Mouse (Mus musculus): ENCODE data around the gene Card6. TPM values are rescaled to one million over a fixed set of nuclear protein-coding genes. Genes with fewer than 3 reads are reported as not detected.
A peak's percentile ranks its signal among the peaks of the same experiment; 100 is the strongest.

Gene Card6
- total and polyA plus RNA-seq, 3 experiments = 1.9 to 19.2 (median 6.0) TPM

DNA sequence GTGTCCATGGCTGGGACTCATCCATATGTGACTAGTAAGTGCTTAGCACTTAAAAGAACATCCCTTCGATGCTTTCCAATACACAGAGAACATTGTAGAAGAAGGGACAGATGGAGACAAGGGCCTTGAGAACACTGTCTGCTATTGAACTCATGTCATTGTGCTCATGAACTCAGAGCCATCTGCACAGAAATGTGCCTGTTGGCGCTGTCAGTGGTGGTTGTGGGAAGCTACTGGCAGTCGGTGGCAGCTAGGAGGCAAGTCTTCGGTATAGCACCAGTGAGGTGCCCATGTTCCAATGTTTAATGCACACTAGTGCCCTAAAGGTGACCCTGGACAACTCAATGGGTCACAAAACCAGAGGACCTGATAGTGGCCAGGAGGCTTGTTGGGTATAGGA is 6.0 kb downstream of the Card6 start:
- ATAC-seq (ENCODE audit: extremely low read depth, insufficient number of reproducible peaks, low FRiP score, poor library complexity, severe bottlenecking) (no peak), DNase-seq (ENCODE audit: low spot score) (no peak)
- peaks cover 19% of the 10 kb centered on the region for H3K4me1 ChIP-seq (ENCODE audit: insufficient read depth, low read depth, low read length)
- H3K9me3 ChIP-seq (replicated peaks) = no peaks in the 10 kb centered on the region
- H3K27me3 ChIP-seq (ENCODE audit: insufficient read depth, low read length) = no peaks in the 10 kb centered on the region
- H3K4me3 ChIP-seq (ENCODE audit: low read depth, low read length) = no peak overlapping the region
- TF ChIP-seq POLR2AphosphoS5 (IDR thresholded peaks at IDR 0.05; ENCODE audit: insufficient replicate concordance, low read depth, low read length) (no peak), GATA2 (IDR thresholded peaks at IDR 0.05; ENCODE audit: borderline replicate concordance, low read depth, low read length) (no peak), GATA1 (IDR thresholded peaks at IDR 0.05; ENCODE audit: borderline replicate concordance, low read length) (no peak), CTCF (IDR thresholded peaks at IDR 0.05; ENCODE audit: low read depth, low read length) (no peak), TAL1 (conservative IDR thresholded peaks at IDR 0.05; ENCODE audit: low read depth, low read length) (no peak)
- H3K36me3 ChIP-seq (replicated peaks) = peaks cover 68% of the 10 kb centered on the region

DNA sequence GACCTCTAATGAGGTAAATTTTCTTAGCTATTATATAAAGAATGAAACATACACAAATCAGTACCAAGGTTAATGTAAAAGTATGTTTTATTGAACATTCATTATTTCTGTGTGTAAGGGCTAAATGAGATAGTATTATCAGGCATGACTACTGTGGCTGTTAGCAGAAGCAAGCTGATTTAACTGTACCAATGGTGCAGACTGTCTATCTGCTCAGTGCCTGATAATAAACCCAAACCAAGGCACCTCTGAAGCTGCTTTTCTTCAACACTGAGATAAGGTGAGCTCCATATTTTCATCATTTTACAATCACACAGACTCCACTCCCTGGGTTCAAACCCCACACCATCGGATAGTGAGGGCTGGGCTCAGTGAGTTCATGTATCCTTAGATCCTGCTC is 11.0 kb downstream of the Card6 start:
- DNase-seq (ENCODE audit: low spot score) (no peak), ATAC-seq (ENCODE audit: extremely low read depth, insufficient number of reproducible peaks, low FRiP score, poor library complexity, severe bottlenecking) (no peak)
- Histone ChIP-seq H3K4me1 (ENCODE audit: insufficient read depth, low read depth, low read length) (peaks cover 17% of the 10 kb centered on the region), H3K27me3 (ENCODE audit: insufficient read depth, low read length) (no peaks in the 10 kb centered on the region), H3K4me3 (ENCODE audit: low read depth, low read length) (no peak overlapping the region), H3K36me3 (replicated peaks) (peaks cover 43% of the 10 kb centered on the region), H3K9me3 (replicated peaks) (no peaks in the 10 kb centered on the region)
- TF ChIP-seq TAL1 (conservative IDR thresholded peaks at IDR 0.05; ENCODE audit: low read depth, low read length) (peak; percentile 43), CTCF (IDR thresholded peaks at IDR 0.05; ENCODE audit: low read depth, low read length) (no peak), POLR2AphosphoS5 (IDR thresholded peaks at IDR 0.05; ENCODE audit: insufficient replicate concordance, low read depth, low read length) (no peak), GATA1 (IDR thresholded peaks at IDR 0.05; ENCODE audit: borderline replicate concordance, low read length) (no peak)

DNA sequence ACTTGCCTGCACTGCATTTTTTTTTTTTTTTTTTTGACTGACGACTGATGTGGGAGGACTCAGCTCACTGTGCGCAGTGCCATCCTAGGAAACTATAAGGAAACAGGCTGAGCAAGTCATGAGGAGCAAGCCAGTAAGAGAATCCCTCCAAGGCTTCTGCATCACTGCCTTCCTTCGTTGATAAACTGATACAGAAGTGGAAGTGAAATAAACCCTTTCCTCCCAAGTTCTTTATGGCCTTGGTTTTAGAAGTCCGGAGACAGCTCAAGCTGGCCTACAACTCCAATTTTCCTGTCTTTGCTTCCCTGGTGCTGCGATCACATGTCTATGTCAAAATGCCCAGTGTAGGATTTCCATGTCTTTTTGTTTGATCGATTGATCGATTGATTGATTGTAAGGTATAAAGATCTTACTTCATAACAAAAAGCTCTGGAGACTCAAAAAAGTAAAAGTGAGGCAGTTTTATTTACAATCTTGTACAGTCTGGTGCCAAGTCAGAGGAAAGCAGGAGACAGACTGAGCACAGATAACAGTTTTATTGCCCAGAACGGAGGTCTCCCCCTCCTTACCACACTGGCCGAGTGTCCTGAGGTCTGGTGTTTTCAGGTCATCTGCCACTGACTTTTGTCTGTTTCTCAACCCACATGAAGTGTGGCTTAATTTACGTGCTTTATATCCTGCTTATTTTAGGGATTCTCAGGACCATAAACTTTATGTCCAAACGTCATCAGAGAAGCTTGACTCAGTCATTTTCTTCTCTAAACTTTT is 12.6 kb downstream of the Card6 start:
- H3K4me3 ChIP-seq (ENCODE audit: low read depth, low read length) = no peak overlapping the region
- peaks cover 29% of the 10 kb centered on the region for H3K36me3 ChIP-seq (replicated peaks)
- H3K4me1 ChIP-seq (ENCODE audit: insufficient read depth, low read depth, low read length) = peaks cover 14% of the 10 kb centered on the region
- no peak for DNase-seq (ENCODE audit: low spot score)
- ATAC-seq (ENCODE audit: extremely low read depth, insufficient number of reproducible peaks, low FRiP score, poor library complexity, severe bottlenecking) = no peak
- no peak for TF ChIP-seq GATA2 (IDR thresholded peaks at IDR 0.05; ENCODE audit: borderline replicate concordance, low read depth, low read length)
- TF ChIP-seq CTCF (IDR thresholded peaks at IDR 0.05; ENCODE audit: low read depth, low read length) = no peak
- TF ChIP-seq GATA1 (IDR thresholded peaks at IDR 0.05; ENCODE audit: borderline replicate concordance, low read length) = no peak
- TF ChIP-seq TAL1 (conservative IDR thresholded peaks at IDR 0.05; ENCODE audit: low read depth, low read length) = no peak
- no peak for TF ChIP-seq POLR2AphosphoS5 (IDR thresholded peaks at IDR 0.05; ENCODE audit: insufficient replicate concordance, low read depth, low read length)
- peaks cover 3% of the 10 kb centered on the region; the same call in 1 of the 2 replicates for H3K9me3 ChIP-seq (replicated peaks)
- peaks cover 3% of the 10 kb centered on the region; the same call in 1 of the 2 replicates for H3K27me3 ChIP-seq (ENCODE audit: insufficient read depth, low read length)

DNA sequence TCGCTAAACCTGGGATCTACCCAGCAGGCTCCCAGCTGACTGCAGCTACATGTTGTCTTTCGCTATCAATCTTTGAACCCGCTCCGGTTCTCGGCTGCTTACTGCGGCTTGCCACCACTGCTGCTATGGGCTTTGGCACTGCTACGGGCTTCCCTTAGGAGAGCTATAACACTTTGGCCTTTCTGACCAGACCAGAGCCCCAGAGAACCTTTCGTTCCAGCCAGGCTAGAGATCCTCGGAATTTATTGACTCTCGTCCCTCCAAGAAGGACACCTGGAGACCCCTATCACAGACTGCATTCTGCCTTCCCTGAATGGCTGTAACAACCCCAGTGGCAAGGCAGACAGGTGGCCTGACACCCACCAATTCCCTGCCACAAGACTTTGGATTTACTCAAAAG is 18.2 kb downstream of the Card6 start:
- DNase-seq (ENCODE audit: low spot score) (no peak), ATAC-seq (ENCODE audit: extremely low read depth, insufficient number of reproducible peaks, low FRiP score, poor library complexity, severe bottlenecking) (no peak)
- H3K27me3 ChIP-seq (ENCODE audit: insufficient read depth, low read length) = peaks cover 6% of the 10 kb centered on the region
- H3K36me3 ChIP-seq (replicated peaks) = no peaks in the 10 kb centered on the region
- TF ChIP-seq TAL1 (conservative IDR thresholded peaks at IDR 0.05; ENCODE audit: low read depth, low read length) = no peak
- TF ChIP-seq GATA1 (IDR thresholded peaks at IDR 0.05; ENCODE audit: borderline replicate concordance, low read length) = no peak
- TF ChIP-seq POLR2AphosphoS5 (IDR thresholded peaks at IDR 0.05; ENCODE audit: insufficient replicate concordance, low read depth, low read length) = no peak
- no peak for TF ChIP-seq GATA2 (IDR thresholded peaks at IDR 0.05; ENCODE audit: borderline replicate concordance, low read depth, low read length)
- no peak for TF ChIP-seq CTCF (IDR thresholded peaks at IDR 0.05; ENCODE audit: low read depth, low read length)
- no peak overlapping the region for H3K4me3 ChIP-seq (ENCODE audit: low read depth, low read length)
- H3K9me3 ChIP-seq (replicated peaks) = peaks cover 3% of the 10 kb centered on the region; the same call in 1 of the 2 replicates
- peaks cover 23% of the 10 kb centered on the region for H3K4me1 ChIP-seq (ENCODE audit: insufficient read depth, low read depth, low read length)

DNA sequence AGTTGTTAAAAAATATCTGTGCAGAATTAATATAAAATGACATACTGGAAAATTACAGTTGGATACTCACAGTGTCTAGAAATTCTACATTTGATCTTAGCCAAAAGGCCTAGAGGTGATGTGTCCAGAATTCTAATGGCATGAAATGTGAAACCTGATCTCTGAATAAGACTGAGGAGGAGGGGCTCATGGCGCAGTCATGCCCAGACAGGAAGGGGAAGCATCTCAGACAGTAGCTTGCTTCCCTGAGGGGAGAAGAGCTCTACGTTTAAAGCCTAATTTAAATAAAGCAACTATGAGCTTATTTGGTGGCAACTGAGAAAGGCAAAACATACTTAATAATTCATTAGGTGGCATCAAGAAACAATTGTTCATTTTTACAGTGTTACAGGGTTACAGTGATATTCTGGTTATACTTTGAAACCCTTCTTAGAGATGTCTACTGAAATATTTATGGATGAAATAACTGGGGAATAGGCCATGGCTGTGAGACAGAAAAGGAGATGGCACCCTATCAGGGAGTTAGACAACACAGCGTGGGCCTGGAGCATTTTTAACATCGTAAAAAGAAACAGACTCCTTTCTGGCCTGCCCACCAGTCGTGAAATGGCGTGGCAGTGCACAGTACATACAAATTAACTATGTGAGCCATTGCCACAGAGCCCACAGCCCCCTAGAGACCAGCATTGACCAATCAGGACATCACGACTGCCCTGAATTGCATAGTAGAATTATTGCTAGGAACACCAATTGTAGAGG is 19.3 kb downstream of the Card6 start:
- ATAC-seq (ENCODE audit: extremely low read depth, insufficient number of reproducible peaks, low FRiP score, poor library complexity, severe bottlenecking) (peak; percentile 15; the same call in 1 of the 2 replicates), DNase-seq (ENCODE audit: low spot score) (peak; percentile 10)

DNA sequence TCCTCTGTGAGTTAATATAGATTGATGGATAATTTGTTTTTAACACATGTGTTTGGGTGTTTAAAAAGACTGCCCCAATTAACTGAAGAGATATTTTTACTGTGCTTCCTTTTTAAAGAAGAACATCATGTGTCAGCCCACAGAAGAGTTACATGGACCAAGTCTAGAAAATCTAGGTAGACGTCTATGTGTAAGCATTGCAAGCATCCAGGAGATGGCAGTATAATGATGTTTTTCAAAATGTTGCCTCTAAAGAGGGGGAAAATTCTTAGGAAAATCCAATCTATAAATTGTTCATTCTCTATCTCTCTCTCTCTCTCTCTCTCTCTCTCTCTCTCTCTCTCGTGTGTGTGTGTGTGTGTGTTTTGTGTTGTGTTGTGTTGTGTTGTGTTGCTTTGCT is 22.2 kb downstream of the Card6 start:
- Histone ChIP-seq H3K4me3 (ENCODE audit: low read depth, low read length) (no peak overlapping the region), H3K9me3 (replicated peaks) (0 out of 2 replicates have a peak, but pooled peaks cover 2% of the 10 kb centered on the region), H3K27me3 (ENCODE audit: insufficient read depth, low read length) (peaks cover 12% of the 10 kb centered on the region; the same call in 1 of the 2 replicates), H3K36me3 (replicated peaks) (no peaks in the 10 kb centered on the region), H3K4me1 (ENCODE audit: insufficient read depth, low read depth, low read length) (peaks cover 52% of the 10 kb centered on the region)
- TF ChIP-seq CTCF (IDR thresholded peaks at IDR 0.05; ENCODE audit: low read depth, low read length) (no peak), TAL1 (conservative IDR thresholded peaks at IDR 0.05; ENCODE audit: low read depth, low read length) (no peak), GATA1 (IDR thresholded peaks at IDR 0.05; ENCODE audit: borderline replicate concordance, low read length) (no peak)
- ATAC-seq (ENCODE audit: extremely low read depth, insufficient number of reproducible peaks, low FRiP score, poor library complexity, severe bottlenecking) (no peak), DNase-seq (ENCODE audit: low spot score) (no peak)

More for the DNA sequence above, 19.3 kb downstream of the Card6 start:
- peaks cover 5% of the 10 kb centered on the region; the same call in 1 of the 2 replicates for H3K9me3 ChIP-seq (replicated peaks)
- no peaks in the 10 kb centered on the region for H3K36me3 ChIP-seq (replicated peaks)
- no peak overlapping the region for H3K4me3 ChIP-seq (ENCODE audit: low read depth, low read length)
- peaks cover 28% of the 10 kb centered on the region for H3K4me1 ChIP-seq (ENCODE audit: insufficient read depth, low read depth, low read length)
- TF ChIP-seq TAL1 (conservative IDR thresholded peaks at IDR 0.05; ENCODE audit: low read depth, low read length) (no peak), GATA2 (IDR thresholded peaks at IDR 0.05; ENCODE audit: borderline replicate concordance, low read depth, low read length) (no peak), GATA1 (IDR thresholded peaks at IDR 0.05; ENCODE audit: borderline replicate concordance, low read length) (no peak), CTCF (IDR thresholded peaks at IDR 0.05; ENCODE audit: low read depth, low read length) (no peak), POLR2AphosphoS5 (IDR thresholded peaks at IDR 0.05; ENCODE audit: insufficient replicate concordance, low read depth, low read length) (no peak)
- H3K27me3 ChIP-seq (ENCODE audit: insufficient read depth, low read length) = peaks cover 11% of the 10 kb centered on the region

Measured in G1E (cell line).